Mouse (Mus musculus) ES-E14 (cell line): Measurements from ENCODE around the gene Otud4.

Experiments used
- CHD2 ChIP-seq: IDR thresholded peaks from 2 replicates; pipeline ENCODE4 v1.6.1; 2014; ENCODE audit warnings: mild to moderate bottlenecking, low read depth, low read length, inconsistent platforms
- HCFC1 ChIP-seq: IDR thresholded peaks from 2 replicates; pipeline ENCODE4 v1.6.1; 2012; ENCODE audit warnings: low read length, inconsistent platforms, borderline replicate concordance; ENCODE audit not compliant: insufficient read depth
- ZC3H11A ChIP-seq: IDR thresholded peaks from 2 replicates; pipeline ENCODE4 v1.6.1; 2012; ENCODE audit warnings: low read depth, mild to moderate bottlenecking, inconsistent platforms, low read length, borderline replicate concordance
- ZNF384 ChIP-seq: IDR thresholded peaks from 2 replicates; pipeline ENCODE4 v1.6.1; 2012; ENCODE audit warnings: low read depth, low read length, inconsistent platforms

DNA sequence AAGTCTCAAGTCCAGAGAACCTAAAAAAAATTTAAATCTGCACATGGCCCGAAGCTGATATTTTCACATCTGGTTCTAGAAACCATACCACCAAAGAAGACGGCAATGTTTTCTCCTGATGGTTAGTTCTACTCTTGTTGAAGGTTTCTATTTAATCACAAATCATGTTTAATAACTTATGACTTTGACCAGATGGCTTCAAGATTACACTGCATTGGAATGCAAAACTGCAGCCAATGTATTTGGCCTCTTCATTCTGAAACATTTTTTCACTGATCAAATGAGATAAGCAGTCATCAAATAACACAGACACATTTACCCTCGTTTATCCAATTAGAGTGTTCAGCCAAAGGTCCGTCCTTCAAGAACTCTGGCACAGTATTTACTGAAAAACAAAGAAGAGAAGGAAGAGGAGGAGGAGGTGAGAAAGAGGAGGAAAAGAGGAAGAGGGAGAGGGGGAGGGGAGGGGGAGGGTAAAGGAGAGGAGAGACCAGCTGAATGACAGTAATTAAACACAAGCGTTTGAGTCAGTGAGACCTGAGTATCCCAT, 32.6 kb upstream of the Otud4 start:
- TF ChIP-seq ZNF384 (no peak), HCFC1 (no peak), CHD2 (no peak), ZC3H11A (no peak)
